Mouse (Mus musculus) cortical plate, adult 2 months (tissue): Measurements from ENCODE around the gene Sh3gl1.

Experiments used
- CTCF ChIP-seq: fragments of 200-500 bp; IDR thresholded peaks from 2 replicates; pipeline ENCODE4 v1.5.1; 2011; ENCODE audit warnings: mild to moderate bottlenecking, control low read depth, low read length; ENCODE audit not compliant: insufficient read depth; ENCODE audit errors: extremely low read depth
- POLR2A ChIP-seq: fragments of 200-500 bp; IDR thresholded peaks from 2 replicates; pipeline ENCODE4 v1.6.1; 2011; ENCODE audit warnings: mild to moderate bottlenecking, low read length, control low read depth; ENCODE audit not compliant: insufficient read depth; ENCODE audit errors: extremely low read depth

- no peak for TF ChIP-seq CTCF
- no peak for TF ChIP-seq POLR2A
Observed at GRCm38 (mm10) chr17:55999794-56000499, 36.5 kb downstream of the Sh3gl1 start.
